Mouse (Mus musculus) megakaryocyte, embryonic 14.5 days (primary cell): ENCODE results near the gene Arf3. TPM values are rescaled to one million over a fixed set of nuclear protein-coding genes. Genes with fewer than 3 reads are reported as not detected.

Source experiments
- H3K27me3 ChIP-seq: replicated peaks from 2 replicates; pipeline ENCODE3; 2012; ENCODE audit warnings: inconsistent platforms
- H3K36me3 ChIP-seq: replicated peaks from 2 replicates; pipeline ENCODE3; 2012; ENCODE audit warnings: low read length, inconsistent platforms, mixed read lengths
- H3K4me1 ChIP-seq: 2 replicates; pipeline ENCODE4 v1.6.1; 2012; ENCODE audit warnings: inconsistent platforms
- H3K4me3 ChIP-seq: replicated peaks from 2 replicates; pipeline ENCODE3; 2012; ENCODE audit warnings: moderate library complexity, mild to moderate bottlenecking, inconsistent platforms
- H3K9me3 ChIP-seq: 2 replicates; pipeline ENCODE4 v1.6.1; 2012; ENCODE audit warnings: inconsistent platforms
- FLI1 ChIP-seq: IDR thresholded peaks from 2 replicates; pipeline ENCODE4 v1.6.1; 2012; ENCODE audit warnings: low read length, inconsistent platforms, mixed read lengths
- GATA1 ChIP-seq: IDR thresholded peaks from 3 replicates; pipeline ENCODE4 v1.6.1; 2012; ENCODE audit warnings: mixed read lengths, low read length, inconsistent platforms, borderline replicate concordance
- polyA plus RNA-seq: library from polyadenylated mRNA; stranded (reverse); fragments of >175 nt; gene quantifications from 2 replicates; pipeline ENCODE4 v1.2.3, GENCODE M21; 2012; ENCODE audit warnings: low replicate concordance; ENCODE audit not compliant: insufficient read depth

Arf3 gene
- polyA plus RNA-seq, 1 experiment: 17.8 TPM

GRCm38 (mm10) chr15:98790761-98791160, 27.7 kb upstream of the Arf3 start:
- peaks cover 59% of the 10 kb centered on the region for H3K4me1 ChIP-seq
- H3K27me3 ChIP-seq: peaks cover 93% of the 10 kb centered on the region
- peaks cover 16% of the 10 kb centered on the region for H3K9me3 ChIP-seq
- H3K36me3 ChIP-seq: no peaks in the 10 kb centered on the region
- TF ChIP-seq FLI1 (no peak), GATA1 (no peak)
- peak overlapping the region; percentile 85 for H3K4me3 ChIP-seq

GRCm38 (mm10) chr15:98789661-98790535, 26.9 kb upstream of the Arf3 start, which contains the start of gene Wnt1:
Gene Wnt1, plus strand, starts transcription at chr15:98789857.
- Histone ChIP-seq H3K27me3 (peaks cover 91% of the 10 kb centered on the region), H3K4me1 (peaks cover 56% of the 10 kb centered on the region), H3K9me3 (peaks cover 17% of the 10 kb centered on the region), H3K4me3 (peak within 1 kb of the TSS; percentile 85), H3K36me3 (no peaks in the 10 kb centered on the region)
- TF ChIP-seq GATA1 (no peak), FLI1 (no peak)

GRCm38 (mm10) chr15:98788972-98789660, 26.1 kb upstream of the Arf3 start:
- H3K27me3 ChIP-seq: peaks cover 90% of the 10 kb centered on the region

GRCm38 (mm10) chr15:98787930-98788329, 24.9 kb upstream of the Arf3 start:
- no peak overlapping the region for H3K4me3 ChIP-seq
- H3K4me1 ChIP-seq: peaks cover 44% of the 10 kb centered on the region
- no peak for TF ChIP-seq FLI1
- no peak for TF ChIP-seq GATA1
- peaks cover 16% of the 10 kb centered on the region for H3K9me3 ChIP-seq
- H3K36me3 ChIP-seq: no peaks in the 10 kb centered on the region
- peaks cover 80% of the 10 kb centered on the region for H3K27me3 ChIP-seq

More at GRCm38 (mm10) chr15:98788972-98789660, 26.1 kb upstream of the Arf3 start:
- peak overlapping the region; percentile 73 for H3K4me3 ChIP-seq
- TF ChIP-seq FLI1 (no peak), GATA1 (no peak)
- peaks cover 55% of the 10 kb centered on the region for H3K4me1 ChIP-seq
- peaks cover 17% of the 10 kb centered on the region for H3K9me3 ChIP-seq
- H3K36me3 ChIP-seq: no peaks in the 10 kb centered on the region

- H3K27me3 ChIP-seq: peaks cover 76% of the 10 kb centered on the region
Observed at GRCm38 (mm10) chr15:98785744-98786143, 22.7 kb upstream of the Arf3 start.

GRCm38 (mm10) chr15:98781166-98781565, 18.2 kb upstream of the Arf3 start:
- no peak overlapping the region for H3K4me3 ChIP-seq
- H3K27me3 ChIP-seq: peaks cover 81% of the 10 kb centered on the region
- H3K36me3 ChIP-seq: no peaks in the 10 kb centered on the region
- peaks cover 7% of the 10 kb centered on the region for H3K9me3 ChIP-seq
- peaks cover 46% of the 10 kb centered on the region for H3K4me1 ChIP-seq
- TF ChIP-seq FLI1: no peak

More at GRCm38 (mm10) chr15:98785744-98786143, 22.7 kb upstream of the Arf3 start:
- H3K4me3 ChIP-seq: no peak overlapping the region
- H3K36me3 ChIP-seq: no peaks in the 10 kb centered on the region
- TF ChIP-seq GATA1 (no peak), FLI1 (no peak)
- H3K9me3 ChIP-seq: peaks cover 7% of the 10 kb centered on the region
- H3K4me1 ChIP-seq: peaks cover 22% of the 10 kb centered on the region

- peaks cover 82% of the 10 kb centered on the region for H3K27me3 ChIP-seq
- H3K4me1 ChIP-seq: peaks cover 49% of the 10 kb centered on the region
- H3K36me3 ChIP-seq: no peaks in the 10 kb centered on the region
- H3K9me3 ChIP-seq: peaks cover 3% of the 10 kb centered on the region
- TF ChIP-seq FLI1: no peak
- no peak for TF ChIP-seq GATA1
- H3K4me3 ChIP-seq: no peak overlapping the region
Observed at GRCm38 (mm10) chr15:98780573-98780972, 17.6 kb upstream of the Arf3 start.

- H3K4me1 ChIP-seq: peaks cover 49% of the 10 kb centered on the region
- H3K27me3 ChIP-seq: peaks cover 84% of the 10 kb centered on the region
Observed at GRCm38 (mm10) chr15:98780075-98780474, 17.1 kb upstream of the Arf3 start.

GRCm38 (mm10) chr15:98778806-98779205, 15.8 kb upstream of the Arf3 start:
- TF ChIP-seq GATA1 (no peak), FLI1 (no peak)
- Histone ChIP-seq H3K27me3 (peaks cover 89% of the 10 kb centered on the region), H3K4me1 (peaks cover 49% of the 10 kb centered on the region), H3K36me3 (no peaks in the 10 kb centered on the region), H3K4me3 (peak overlapping the region; percentile 89), H3K9me3 (no peaks in the 10 kb centered on the region)

More at GRCm38 (mm10) chr15:98780075-98780474, 17.1 kb upstream of the Arf3 start:
- H3K4me3 ChIP-seq: no peak overlapping the region
- no peaks in the 10 kb centered on the region for H3K36me3 ChIP-seq
- TF ChIP-seq FLI1 (no peak), GATA1 (no peak)
- H3K9me3 ChIP-seq: no peaks in the 10 kb centered on the region

GRCm38 (mm10) chr15:98778191-98778770, 15.3 kb upstream of the Arf3 start:
- TF ChIP-seq GATA1 (no peak), FLI1 (no peak)
- Histone ChIP-seq H3K9me3 (no peaks in the 10 kb centered on the region), H3K4me3 (peak overlapping the region; percentile 89), H3K4me1 (peaks cover 50% of the 10 kb centered on the region), H3K27me3 (peaks cover 91% of the 10 kb centered on the region), H3K36me3 (no peaks in the 10 kb centered on the region)
